Mouse (Mus musculus) MEL (cell line): ENCODE results near the gene Hnrnpl. TPM values are rescaled to one million over a fixed set of nuclear protein-coding genes. Genes with fewer than 3 reads are reported as not detected.

ENCODE experiments used
- DNase-seq: peaks from one replicate; pipeline ENCODE4 v3.0.0; 2011; ENCODE audit warnings: low read depth, low spot score
- H3K27ac ChIP-seq: 2 replicates; pipeline ENCODE4 v1.5.1; 2012; ENCODE audit warnings: low read depth, mild to moderate bottlenecking, control low read depth, low read length, moderate library complexity; ENCODE audit not compliant: control insufficient read depth
- H3K27me3 ChIP-seq, 2 experiments: fragments of 150-350 bp in 1 of 2; sonication (generic) in 1 of 2; 2 replicates each; pipeline ENCODE4 v1.6.1; 2012; ENCODE audit warnings: low read length in 2 of 2, mild to moderate bottlenecking in 2 of 2, improper control_type of control experiment in 1 of 2, moderate library complexity in 1 of 2; ENCODE audit not compliant: insufficient read depth in 2 of 2, control insufficient read depth in 1 of 2
- H3K36me3 ChIP-seq, 2 experiments: 2 replicates each; pipeline ENCODE4 v1.6.1; 2012 to 2014; ENCODE audit warnings: low read length in 2 of 2, improper control_type of control experiment in 1 of 2, inconsistent platforms in 1 of 2, mild to moderate bottlenecking in 1 of 2; ENCODE audit not compliant: insufficient read depth in 2 of 2, control insufficient read depth in 1 of 2
- H3K4me1 ChIP-seq, 2 experiments: fragments of 150-350 bp in 1 of 2; sonication (generic) in 1 of 2; 2 replicates each; pipeline ENCODE4 v1.6.1; 2012; ENCODE audit warnings: low read length in 2 of 2, improper control_type of control experiment in 1 of 2, mild to moderate bottlenecking in 1 of 2; ENCODE audit not compliant: insufficient read depth in 2 of 2, control insufficient read depth in 1 of 2
- H3K4me3 ChIP-seq, 2 experiments: fragments of 150-350 bp in 1 of 2; sonication (generic) in 1 of 2; 2 replicates each; pipeline ENCODE4 v1.5.1; 2012; ENCODE audit warnings: low read depth in 2 of 2, low read length in 2 of 2, mild to moderate bottlenecking in 2 of 2, moderate library complexity in 2 of 2, control low read depth in 1 of 2, improper control_type of control experiment in 1 of 2; ENCODE audit not compliant: control insufficient read depth in 1 of 2, insufficient read depth in 1 of 2
- H3K79me2 ChIP-seq: 2 replicates; pipeline ENCODE4 v1.6.1; 2012; ENCODE audit warnings: mild to moderate bottlenecking, low read length, moderate library complexity; ENCODE audit not compliant: control insufficient read depth, poor library complexity, insufficient read depth
- H3K9ac ChIP-seq: 2 replicates; pipeline ENCODE4 v1.6.1; 2012; ENCODE audit warnings: low read depth, mild to moderate bottlenecking, control low read depth, low read length, moderate library complexity; ENCODE audit not compliant: control insufficient read depth, poor library complexity, severe bottlenecking
- H3K9me3 ChIP-seq: fragments of 150-350 bp; sonication (generic); replicated peaks from 2 replicates; pipeline ENCODE4 v1.6.1; 2012; ENCODE audit warnings: mild to moderate bottlenecking, low read length, improper control_type of control experiment, moderate library complexity; ENCODE audit not compliant: insufficient read depth
- CHD1 ChIP-seq: IDR thresholded peaks from 2 replicates; pipeline ENCODE4 v1.6.1; 2012; ENCODE audit warnings: low read depth, mild to moderate bottlenecking, inconsistent platforms, low read length, improper control_type of control experiment
- CTCF ChIP-seq, 3 experiments: IDR thresholded peaks in 2 of 3; conservative IDR thresholded peaks in 1 of 3; 2 replicates each; pipeline ENCODE4 v1.5.1; 2011 to 2012; ENCODE audit warnings: low read length in 3 of 3, low read depth in 2 of 3, mild to moderate bottlenecking in 2 of 3, improper control_type of control experiment in 1 of 3, inconsistent platforms in 1 of 3, mixed read lengths in 1 of 3, moderate library complexity in 1 of 3; ENCODE audit not compliant: control insufficient read depth in 1 of 3, insufficient read depth in 1 of 3, poor library complexity in 1 of 3, severe bottlenecking in 1 of 3
- E2F4 ChIP-seq: IDR thresholded peaks from 2 replicates; pipeline ENCODE4 v1.6.1; 2011; ENCODE audit warnings: low read depth, low read length, improper control_type of control experiment, borderline replicate concordance
- ELF1 ChIP-seq: IDR thresholded peaks from 2 replicates; pipeline ENCODE4 v1.6.1; 2014; ENCODE audit warnings: low read depth, mild to moderate bottlenecking, inconsistent platforms, low read length, improper control_type of control experiment, moderate library complexity
- EP300 ChIP-seq, 2 experiments: IDR thresholded peaks; 2 replicates each; pipeline ENCODE4 v1.6.1; 2011; ENCODE audit warnings: improper control_type of control experiment in 2 of 2, low read length in 2 of 2, low read depth in 1 of 2, mild to moderate bottlenecking in 1 of 2
- ETS1 ChIP-seq: IDR thresholded peaks from 2 replicates; pipeline ENCODE4 v1.6.1; 2012; ENCODE audit warnings: low read depth, mild to moderate bottlenecking, inconsistent platforms, low read length, improper control_type of control experiment, moderate library complexity
- GATA1 ChIP-seq: IDR thresholded peaks from 2 replicates; pipeline ENCODE4 v1.6.1; 2011; ENCODE audit warnings: low read depth, low read length, improper control_type of control experiment
- HCFC1 ChIP-seq: IDR thresholded peaks from 2 replicates; pipeline ENCODE4 v1.6.1; 2012; ENCODE audit warnings: low read depth, mild to moderate bottlenecking, inconsistent platforms, low read length, improper control_type of control experiment, moderate library complexity
- JUND ChIP-seq: IDR thresholded peaks from 2 replicates; pipeline ENCODE4 v1.6.1; 2011; ENCODE audit warnings: low read depth, mild to moderate bottlenecking, improper control_type of control experiment, low read length
- KAT2A ChIP-seq: conservative IDR thresholded peaks from 2 replicates; pipeline ENCODE4 v1.6.1; 2012; ENCODE audit warnings: low read depth, low read length, improper control_type of control experiment, inconsistent platforms
- MAFK ChIP-seq: IDR thresholded peaks from 2 replicates; pipeline ENCODE4 v1.6.1; 2011; ENCODE audit warnings: low read depth, mild to moderate bottlenecking, low read length, improper control_type of control experiment, borderline replicate concordance
- MAX ChIP-seq: IDR thresholded peaks from 2 replicates; pipeline ENCODE4 v1.6.1; 2011; ENCODE audit warnings: low read length, improper control_type of control experiment
- MAZ ChIP-seq: IDR thresholded peaks from 2 replicates; pipeline ENCODE4 v1.6.1; 2012; ENCODE audit warnings: low read depth, mild to moderate bottlenecking, inconsistent platforms, low read length, improper control_type of control experiment
- MEF2A ChIP-seq: IDR thresholded peaks from 2 replicates; pipeline ENCODE4 v1.6.1; 2014; ENCODE audit warnings: low read depth, mild to moderate bottlenecking, inconsistent platforms, low read length, improper control_type of control experiment; ENCODE audit not compliant: poor library complexity, insufficient replicate concordance, severe bottlenecking; ENCODE audit errors: extremely low read depth
- MXI1 ChIP-seq: IDR thresholded peaks from 2 replicates; pipeline ENCODE4 v1.6.1; 2011; ENCODE audit warnings: mild to moderate bottlenecking, low read depth, low read length, improper control_type of control experiment
- MYB ChIP-seq: IDR thresholded peaks from 2 replicates; pipeline ENCODE4 v1.6.1; 2011; ENCODE audit warnings: mild to moderate bottlenecking, low read depth, low read length, improper control_type of control experiment
- MYC ChIP-seq: IDR thresholded peaks from 2 replicates; pipeline ENCODE4 v1.6.1; 2011; ENCODE audit warnings: low read depth, mild to moderate bottlenecking, low read length, improper control_type of control experiment, moderate library complexity
- NELFE ChIP-seq: IDR thresholded peaks from 2 replicates; pipeline ENCODE4 v1.6.1; 2011; ENCODE audit warnings: low read depth, low read length, improper control_type of control experiment
- NRF1 ChIP-seq: IDR thresholded peaks from 2 replicates; pipeline ENCODE4 v1.6.1; 2014; ENCODE audit warnings: low read depth, mild to moderate bottlenecking, inconsistent platforms, low read length, improper control_type of control experiment, moderate library complexity; ENCODE audit not compliant: poor library complexity, insufficient read depth, severe bottlenecking
- POLR2A ChIP-seq, 2 experiments: IDR thresholded peaks; 2 replicates each; pipeline ENCODE4 v1.6.1; 2011 to 2012; ENCODE audit warnings: low read length in 2 of 2, mild to moderate bottlenecking in 2 of 2, control low read depth in 1 of 2, improper control_type of control experiment in 1 of 2, low read depth in 1 of 2, moderate library complexity in 1 of 2; ENCODE audit not compliant: control insufficient read depth in 1 of 2, insufficient read depth in 1 of 2, poor library complexity in 1 of 2
- POLR2AphosphoS2 ChIP-seq: IDR thresholded peaks from 2 replicates; pipeline ENCODE4 v1.6.1; 2011; ENCODE audit warnings: low read length, improper control_type of control experiment
- POLR2AphosphoS5 ChIP-seq: IDR thresholded peaks from 2 replicates; pipeline ENCODE4 v1.6.1; 2012; ENCODE audit warnings: low read depth, borderline replicate concordance, mild to moderate bottlenecking, inconsistent platforms, low read length, moderate library complexity, mixed read lengths
- RAD21 ChIP-seq: IDR thresholded peaks from 2 replicates; pipeline ENCODE4 v1.6.1; 2011; ENCODE audit warnings: mild to moderate bottlenecking, low read depth, low read length, improper control_type of control experiment
- RCOR1 ChIP-seq: IDR thresholded peaks from 2 replicates; pipeline ENCODE4 v1.6.1; 2012; ENCODE audit warnings: low read depth, mild to moderate bottlenecking, inconsistent platforms, low read length, improper control_type of control experiment
- SIN3A ChIP-seq: IDR thresholded peaks from 2 replicates; pipeline ENCODE4 v1.6.1; 2012; ENCODE audit warnings: low read length, improper control_type of control experiment, inconsistent platforms
- SMC3 ChIP-seq: IDR thresholded peaks from 2 replicates; pipeline ENCODE4 v1.6.1; 2011; ENCODE audit warnings: low read depth, low read length, improper control_type of control experiment
- TAL1 ChIP-seq: IDR thresholded peaks from 2 replicates; pipeline ENCODE4 v1.6.1; 2012; ENCODE audit warnings: mild to moderate bottlenecking, inconsistent platforms, low read length, moderate library complexity, mixed read lengths
- TBP ChIP-seq: IDR thresholded peaks from 2 replicates; pipeline ENCODE4 v1.8.0; 2011; ENCODE audit warnings: low read depth, low read length, improper control_type of control experiment
- UBTF ChIP-seq: IDR thresholded peaks from 2 replicates; pipeline ENCODE4 v1.6.1; 2012; ENCODE audit warnings: low read depth, mild to moderate bottlenecking, inconsistent platforms, low read length, improper control_type of control experiment, moderate library complexity, borderline replicate concordance; ENCODE audit not compliant: insufficient read depth
- USF1 ChIP-seq: IDR thresholded peaks from 2 replicates; pipeline ENCODE4 v1.6.1; 2014; ENCODE audit warnings: low read depth, mild to moderate bottlenecking, inconsistent platforms, low read length, improper control_type of control experiment, moderate library complexity
- USF2 ChIP-seq, 2 experiments: IDR thresholded peaks; 2 replicates each; pipeline ENCODE4 v1.6.1; 2011 to 2012; ENCODE audit warnings: improper control_type of control experiment in 2 of 2, low read length in 2 of 2, borderline replicate concordance in 1 of 2, inconsistent platforms in 1 of 2, low read depth in 1 of 2, mild to moderate bottlenecking in 1 of 2; ENCODE audit not compliant: insufficient read depth in 1 of 2
- ZC3H11A ChIP-seq: IDR thresholded peaks from 2 replicates; pipeline ENCODE4 v1.6.1; 2012; ENCODE audit warnings: low read depth, mild to moderate bottlenecking, inconsistent platforms, low read length, improper control_type of control experiment
- ZKSCAN1 ChIP-seq: IDR thresholded peaks from 2 replicates; pipeline ENCODE4 v1.6.1; 2012; ENCODE audit warnings: low read depth, mild to moderate bottlenecking, inconsistent platforms, low read length, improper control_type of control experiment, moderate library complexity
- ZMIZ1 ChIP-seq: IDR thresholded peaks from 2 replicates; pipeline ENCODE4 v1.6.1; 2012; ENCODE audit warnings: low read depth, mild to moderate bottlenecking, inconsistent platforms, low read length, improper control_type of control experiment, moderate library complexity
- ZNF384 ChIP-seq: IDR thresholded peaks from 2 replicates; pipeline ENCODE4 v1.6.1; 2012; ENCODE audit warnings: low read depth, mild to moderate bottlenecking, inconsistent platforms, low read length, improper control_type of control experiment
- polyA plus RNA-seq, 2 experiments: library from polyadenylated mRNA; stranded (reverse) in 1 of 2; unstranded in 1 of 2; fragments of >175 nt in 1 of 2; fragments of >200 nt in 1 of 2; gene quantifications; 2 replicates each; pipeline versions ENCODE4 v1.2.1 to v1.2.4; 2012; ENCODE audit warnings: low replicate concordance in 2 of 2, low read depth in 1 of 2; ENCODE audit not compliant: insufficient read length in 2 of 2, insufficient read depth in 1 of 2, missing spikeins in 1 of 2
- total RNA-seq: library from RNA; depleted of rRNA; stranded (reverse); fragments of 300-350 nt; gene quantifications from 2 replicates; pipeline ENCODE4 v1.2.3, GENCODE M21; 2012

The Hnrnpl gene
- total and polyA plus RNA-seq, 3 experiments, result 246 to 1,095 (median 684) TPM

GRCm38 (mm10) chr7:28824941-28825685, 16.8 kb downstream of the Hnrnpl start, which contains the start of gene Ech1:
TSS of gene Ech1 (plus strand) at chr7:28825217.
- Histone ChIP-seq H3K79me2 (peaks cover 4% of the 10 kb centered on the region), H3K9me3 (no peaks in the 10 kb centered on the region), H3K27me3 (no peaks in the 10 kb centered on the region), H3K27ac (peak within 1 kb of the TSS; percentile 89), H3K4me3 (peak within 1 kb of the TSS; percentile 77 to 85), H3K4me1 (peaks cover 6 to 48% of the 10 kb centered on the region in 2 experiments), H3K9ac (peak within 1 kb of the TSS; percentile 97), H3K36me3 (peaks cover 16 to 55% of the 10 kb centered on the region in 2 experiments; a peak in 3 of 4 replicates)
- DNase-seq, result peak; percentile 96
- TF ChIP-seq GATA1 (no peak), MXI1 (peak; percentile 65; the same call in 1 of the 2 replicates), KAT2A (no peak; the same call in 1 of the 2 replicates), MYC (0 out of 2 replicates have a peak, but pooled peaks have one; percentile 56), ETS1 (peak; percentile 35; the same call in 1 of the 2 replicates), UBTF (no peak), RCOR1 (peak; percentile 79), TAL1 (no peak), JUND (no peak), ZMIZ1 (no peak), EP300 (IDR thresholded peaks at IDR 0.05; ENCODE audit: low read depth in 1 of 2, low read length in 2 of 2) (no peak; a peak in 1 of 4 replicates), NRF1 (peak; percentile 62), HCFC1 (peak; percentile 96), USF2 (IDR thresholded peaks at IDR 0.05; ENCODE audit: borderline replicate concordance in 1 of 2, insufficient read depth in 1 of 2, low read depth in 1 of 2, low read length in 2 of 2) (no peak), POLR2A (IDR thresholded peaks at IDR 0.05; ENCODE audit: control insufficient read depth in 1 of 2, insufficient read depth in 1 of 2, low read depth in 1 of 2, low read length in 2 of 2, poor library complexity in 1 of 2) (peak; percentile 45 to 77; a peak in 2 of 4 replicates), ELF1 (no peak), MYB (no peak), SIN3A (peak; percentile 86), ZNF384 (peak; percentile 99), POLR2AphosphoS5 (no peak), POLR2AphosphoS2 (no peak; the same call in 1 of the 2 replicates), ZKSCAN1 (no peak), TBP (peak; percentile 69), RAD21 (no peak), USF1 (no peak), MAX (no peak; the same call in 1 of the 2 replicates), NELFE (peak; percentile 64; the same call in 1 of the 2 replicates), CTCF (IDR thresholded peaks at IDR 0.05 in 2 of 3, conservative IDR thresholded peaks at IDR 0.05 in 1 of 3; ENCODE audit: control insufficient read depth in 1 of 3, insufficient read depth in 1 of 3, low read depth in 2 of 3, low read length in 3 of 3, poor library complexity in 1 of 3, severe bottlenecking in 1 of 3) (no peak), E2F4 (no peak), MAFK (no peak), ZC3H11A (no peak), SMC3 (no peak), CHD1 (peak; percentile 85; the same call in 1 of the 2 replicates), MAZ (no peak), MEF2A (no peak)
